Mouse (Mus musculus): ENCODE measurements around the gene Npm3. TPM values are rescaled to one million over a fixed set of nuclear protein-coding genes. Genes with fewer than 3 reads are reported as not detected.

Npm3 gene
- polyA plus RNA-seq, 1 experiment from 2014 or later = 71.3 TPM

DNA sequence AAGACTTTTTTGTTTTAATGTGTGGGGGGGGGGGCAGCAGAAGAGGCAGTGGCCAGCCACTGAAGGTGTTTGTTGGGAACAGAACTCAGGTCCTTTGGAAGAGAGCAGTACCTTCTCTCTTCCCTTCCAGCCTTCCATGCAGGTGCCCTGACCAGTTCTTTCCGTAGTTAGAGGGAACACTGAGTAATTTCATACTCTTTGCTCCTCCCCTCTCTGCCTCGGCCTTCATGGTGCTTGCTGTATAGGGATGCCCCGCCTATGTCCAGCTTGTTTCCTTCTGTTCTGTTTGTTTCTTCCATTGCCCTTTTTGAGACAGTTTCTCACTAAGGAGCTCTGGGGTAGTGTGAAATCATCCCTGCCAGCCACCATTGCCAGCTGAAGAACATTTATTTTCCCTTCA lies 36.1 kb upstream of the Npm3 start:
- CTCF ChIA-PET = no interaction called here
- H3K27me3 ChIP-seq = no peaks in the 10 kb centered on the region
- ATAC-seq (no peak), DNase-seq (ENCODE audit: low read depth, low spot score) (no peak)
- POLR2A ChIA-PET = interaction anchor here (0.6 kb wide), 1 partner anchor 258 kb away, joined by 3 read pairs; no protein-coding TSS in a partner anchor
- TF ChIP-seq CTCF (IDR thresholded peaks at IDR 0.05) = no peak
- in situ Hi-C loops (cut with MboI; ENCODE audit: low pct_unique_long_range_greater_than_20kb) = no loop called here

DNA sequence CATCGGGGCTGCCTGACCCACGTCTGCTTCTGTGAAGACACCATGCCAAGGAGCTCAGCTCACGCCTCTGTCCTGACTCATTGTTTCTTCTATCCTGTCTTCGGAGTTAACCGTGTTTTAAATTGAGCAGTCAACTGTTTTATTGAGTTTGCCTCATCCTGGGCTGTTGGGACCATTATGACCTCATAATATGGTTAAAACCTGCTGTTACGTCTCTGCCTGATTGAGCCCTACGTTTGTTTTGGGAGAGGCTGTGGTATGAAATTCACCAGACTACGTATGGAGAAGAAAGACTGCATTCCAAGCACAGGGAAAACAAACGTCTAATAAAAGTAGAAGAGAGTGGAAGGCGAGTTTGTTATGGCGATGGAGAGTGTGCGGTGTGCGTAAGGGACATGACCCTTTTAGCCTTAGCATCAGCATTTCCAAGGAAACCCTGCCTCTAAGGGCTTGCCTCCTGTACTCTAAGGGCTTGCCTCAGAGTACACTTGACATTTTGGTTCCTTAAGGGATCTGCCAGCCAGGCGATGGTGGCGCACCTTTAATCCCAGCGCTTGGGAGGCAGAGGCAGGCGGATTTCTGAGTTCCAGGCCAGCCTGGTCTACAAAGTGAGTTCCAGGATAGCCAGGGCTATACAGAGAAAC lies 34.7 kb upstream of the Npm3 start:
- in situ Hi-C loops (cut with MboI; ENCODE audit: low pct_unique_long_range_greater_than_20kb) = no loop called here
- ATAC-seq = no peak
- TF ChIP-seq CTCF (IDR thresholded peaks at IDR 0.05) = no peak

DNA sequence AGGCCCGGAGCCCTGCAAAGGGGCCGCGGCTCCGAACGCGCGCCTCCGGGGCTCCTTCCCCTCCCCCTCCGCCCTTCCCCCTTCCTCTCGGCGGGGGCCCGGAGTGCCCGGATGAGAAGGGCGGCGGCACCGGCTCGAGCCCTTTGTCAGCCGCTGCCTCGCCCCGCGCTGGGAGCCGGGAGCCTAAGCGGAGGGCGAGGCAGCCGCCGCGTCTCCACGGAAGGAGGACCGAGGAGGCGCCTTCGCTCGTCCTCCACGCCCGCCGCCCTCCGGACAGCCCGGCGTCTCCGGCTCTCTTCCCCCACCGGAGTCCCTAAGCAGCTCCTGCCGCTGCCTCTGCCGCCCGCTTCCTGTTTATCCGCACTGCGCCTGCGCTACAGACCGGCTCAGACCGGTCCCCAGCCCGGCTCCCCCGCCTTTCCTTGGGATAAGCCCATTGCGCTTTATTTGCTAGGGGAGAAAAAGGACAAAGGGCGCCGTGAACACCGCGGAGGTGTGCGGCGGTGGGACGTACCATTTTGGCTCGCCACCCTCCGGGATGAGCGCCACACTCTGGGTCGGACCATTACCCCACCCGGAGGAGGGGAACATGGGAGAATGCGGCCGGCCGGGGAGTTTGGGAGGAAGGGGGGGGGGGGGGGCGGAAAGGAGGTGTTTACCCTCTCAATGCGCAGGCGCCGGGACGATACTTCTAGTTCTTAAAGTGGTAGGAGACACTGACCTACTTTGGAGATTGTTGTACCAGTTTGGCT lies 34.0 kb upstream of the Npm3 start, which contains the start of gene Mgea5:
Gene Mgea5 (minus strand): TSS at position 657 of the 752 bp plus-strand sequence.
- in situ Hi-C loops (cut with MboI; ENCODE audit: low pct_unique_long_range_greater_than_20kb) = no loop called here
- H3K27me3 ChIP-seq = no peaks in the 10 kb centered on the region
- DNase-seq (ENCODE audit: low read depth, low spot score) = peak; percentile 90
- ChIA-PET POLR2A (interaction anchor here (1.1 kb wide), 3 partner anchors 9 to 1310 kb away, joined by 3 to 5 read pairs (median 3); no protein-coding TSS in a partner anchor), CTCF (no interaction called here)
- no peak for TF ChIP-seq CTCF (IDR thresholded peaks at IDR 0.05)
- ATAC-seq = peak; percentile 93

More for the DNA sequence above, 34.7 kb upstream of the Npm3 start:
- POLR2A ChIA-PET = interaction anchor here (0.7 to 1.1 kb wide), 4 partner anchors 100 to 1309 kb away, joined by 4 to 6 read pairs (median 5); no protein-coding TSS in a partner anchor
- DNase-seq (ENCODE audit: low read depth, low spot score) = no peak
- H3K27me3 ChIP-seq = no peaks in the 10 kb centered on the region
- CTCF ChIA-PET = no interaction called here

DNA sequence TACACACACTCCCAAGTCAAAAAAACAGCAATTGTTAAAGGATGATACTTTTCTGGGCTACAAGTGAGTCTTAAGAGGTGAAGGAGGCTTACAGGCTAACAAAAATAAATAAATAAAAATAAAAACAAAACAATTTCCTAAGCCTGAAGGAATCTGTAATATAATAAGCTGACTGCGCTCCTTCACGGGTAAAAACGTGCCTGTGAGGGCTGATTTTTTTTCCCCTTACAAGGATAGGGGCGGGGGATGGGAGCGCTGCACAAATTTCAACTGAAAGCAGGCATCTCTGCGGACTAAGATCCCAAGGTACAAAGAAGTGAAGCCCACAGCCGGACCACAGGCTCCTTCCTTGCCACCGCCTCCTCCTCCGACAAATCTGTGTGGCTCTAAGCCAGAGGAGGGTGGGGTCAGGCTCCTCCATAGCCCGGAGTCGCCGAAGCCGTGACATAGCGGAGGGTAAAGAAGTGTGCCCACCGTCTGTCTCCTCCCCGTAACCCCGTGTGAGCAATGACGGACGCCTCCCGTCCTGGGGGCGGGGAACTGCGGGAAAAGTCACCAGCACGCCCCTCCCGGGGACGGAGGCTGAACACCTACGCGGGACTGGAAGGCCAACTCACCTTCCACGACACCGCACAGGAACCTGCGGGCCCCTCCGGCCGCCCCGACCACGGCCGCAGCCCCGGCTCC lies 33.1 kb upstream of the Npm3 start:
- TF ChIP-seq CTCF (IDR thresholded peaks at IDR 0.05) = no peak
- peak; percentile 45 for ATAC-seq
- ChIA-PET POLR2A (interaction anchor here (1.1 kb wide), 2 partner anchors 8 to 22 kb away, joined by 3 read pairs; no protein-coding TSS in a partner anchor), CTCF (no interaction called here)
- no peaks in the 10 kb centered on the region for H3K27me3 ChIP-seq
- in situ Hi-C loops (cut with MboI; ENCODE audit: low pct_unique_long_range_greater_than_20kb) = no loop called here
- peak; percentile 10 for DNase-seq (ENCODE audit: low read depth, low spot score)

DNA sequence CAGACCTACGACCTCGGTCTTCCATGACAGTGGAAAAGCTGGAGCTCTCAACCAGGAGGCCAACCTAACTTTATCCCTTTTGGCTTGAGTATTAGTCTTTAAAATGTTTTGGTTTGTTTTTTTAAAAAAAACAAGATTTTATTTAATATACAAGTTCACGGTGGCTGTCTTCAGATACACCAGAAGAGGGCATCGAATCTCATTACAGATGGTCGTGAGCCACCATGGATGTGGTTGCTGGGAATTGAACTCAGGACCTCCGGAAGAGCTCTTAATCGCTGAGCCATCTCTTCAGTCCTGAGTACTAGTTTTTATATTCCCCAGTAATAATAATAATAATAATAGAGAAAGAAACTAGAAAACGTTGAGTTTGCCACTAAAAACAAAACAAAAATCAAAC lies 32.3 kb upstream of the Npm3 start:
- POLR2A ChIA-PET = interaction anchor here (1.4 kb wide), 1 partner anchor 28 kb away, joined by 3 read pairs; no protein-coding TSS in a partner anchor
- CTCF ChIA-PET = no interaction called here
- no peak for DNase-seq (ENCODE audit: low read depth, low spot score)
- H3K27me3 ChIP-seq = no peaks in the 10 kb centered on the region
- in situ Hi-C loops (cut with MboI; ENCODE audit: low pct_unique_long_range_greater_than_20kb) = no loop called here
- ATAC-seq = no peak
- no peak for TF ChIP-seq CTCF (IDR thresholded peaks at IDR 0.05)

DNA sequence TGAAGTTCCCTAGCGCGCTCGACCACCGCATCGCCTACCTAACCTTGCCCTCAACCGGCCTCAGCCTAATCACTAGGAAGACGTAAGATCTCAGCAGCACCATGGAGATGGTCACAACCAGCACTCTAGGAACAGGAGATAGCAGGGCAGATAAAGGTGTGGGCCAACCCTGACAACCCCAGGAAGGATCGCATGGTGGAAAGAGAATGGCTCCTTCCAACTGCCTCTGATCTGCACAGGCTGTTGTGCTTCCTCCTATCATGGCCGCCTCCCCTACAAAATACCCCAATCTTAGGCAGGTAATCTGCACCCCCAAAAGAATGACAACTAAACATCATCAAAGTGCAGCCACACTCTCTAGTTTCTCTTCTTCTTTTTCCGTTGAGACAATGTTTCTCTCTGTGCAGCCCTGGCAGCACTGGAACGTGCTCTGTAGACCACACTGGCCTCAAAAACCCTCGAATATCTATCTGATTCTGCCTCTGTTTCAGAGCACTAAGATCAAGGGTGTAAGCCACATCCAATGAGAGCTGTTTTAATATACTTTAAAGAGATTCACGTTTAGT lies 31.0 kb upstream of the Npm3 start:
- TF ChIP-seq CTCF (IDR thresholded peaks at IDR 0.05) = no peak
- in situ Hi-C loops (cut with MboI; ENCODE audit: low pct_unique_long_range_greater_than_20kb) = no loop called here
- CTCF ChIA-PET = no interaction called here

DNA sequence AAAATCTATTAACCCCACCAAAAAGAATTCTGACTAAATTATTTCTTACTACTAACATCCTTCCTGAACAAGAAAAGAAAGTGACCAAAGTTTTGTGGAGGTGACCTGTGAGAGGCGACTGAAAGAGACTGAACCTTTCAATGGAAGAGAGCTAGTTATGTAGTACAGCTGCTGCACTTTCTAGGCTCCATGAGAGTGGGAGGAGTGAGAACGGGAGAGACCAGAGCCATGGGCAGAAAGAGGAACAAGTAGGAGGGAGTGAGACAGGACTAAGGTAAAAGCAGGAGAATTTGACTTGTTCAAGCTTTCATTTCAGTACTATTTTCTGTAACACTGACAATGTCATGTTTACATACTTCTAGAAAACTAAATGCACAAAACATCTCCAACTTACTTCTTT lies 26.1 kb upstream of the Npm3 start:
- in situ Hi-C loops (cut with MboI; ENCODE audit: low pct_unique_long_range_greater_than_20kb) = no loop called here
- ATAC-seq (no peak), DNase-seq (ENCODE audit: low read depth, low spot score) (no peak)
- POLR2A ChIA-PET = interaction anchor here (1.0 kb wide), 1 partner anchor 7 kb away, joined by 3 read pairs; no protein-coding TSS in a partner anchor
- no peak for TF ChIP-seq CTCF (IDR thresholded peaks at IDR 0.05)
- H3K27me3 ChIP-seq = no peaks in the 10 kb centered on the region
- CTCF ChIA-PET = no interaction called here

More for the DNA sequence above, 31.0 kb upstream of the Npm3 start:
- DNase-seq (ENCODE audit: low read depth, low spot score) = no peak
- POLR2A ChIA-PET = interaction anchor here (0.6 to 1.4 kb wide), 3 partner anchors 15 to 27 kb away, joined by 3 read pairs; no protein-coding TSS in a partner anchor
- H3K27me3 ChIP-seq = no peaks in the 10 kb centered on the region
- ATAC-seq = no peak

DNA sequence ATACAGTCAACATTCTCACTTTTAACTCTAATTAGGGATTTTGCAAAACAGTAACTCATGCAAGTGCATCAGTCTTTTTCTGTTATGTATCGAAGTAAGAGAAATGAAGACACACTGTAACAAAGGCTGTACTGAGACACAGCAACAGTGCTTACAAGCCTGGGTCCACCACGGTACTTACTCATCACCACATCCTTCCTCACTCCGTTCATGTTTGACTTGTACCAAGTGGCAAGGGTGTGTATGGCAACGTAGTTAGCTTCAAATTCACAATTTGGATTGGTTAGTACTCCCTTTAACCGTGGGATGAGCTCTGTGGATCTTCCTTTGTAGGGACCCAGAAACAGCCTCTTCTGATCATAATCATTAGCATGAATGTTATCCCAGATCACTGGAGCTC lies 22.1 kb upstream of the Npm3 start:
- in situ Hi-C loops (cut with MboI; ENCODE audit: low pct_unique_long_range_greater_than_20kb) = no loop called here
- ATAC-seq = no peak
- ChIA-PET POLR2A (no interaction called here), CTCF (interaction anchor here (1.4 kb wide), 1 partner anchor 11 kb away, joined by 5 read pairs; no protein-coding TSS in a partner anchor)
- no peak for TF ChIP-seq CTCF (IDR thresholded peaks at IDR 0.05)
- no peaks in the 10 kb centered on the region for H3K27me3 ChIP-seq
- no peak for DNase-seq (ENCODE audit: low read depth, low spot score)

DNA sequence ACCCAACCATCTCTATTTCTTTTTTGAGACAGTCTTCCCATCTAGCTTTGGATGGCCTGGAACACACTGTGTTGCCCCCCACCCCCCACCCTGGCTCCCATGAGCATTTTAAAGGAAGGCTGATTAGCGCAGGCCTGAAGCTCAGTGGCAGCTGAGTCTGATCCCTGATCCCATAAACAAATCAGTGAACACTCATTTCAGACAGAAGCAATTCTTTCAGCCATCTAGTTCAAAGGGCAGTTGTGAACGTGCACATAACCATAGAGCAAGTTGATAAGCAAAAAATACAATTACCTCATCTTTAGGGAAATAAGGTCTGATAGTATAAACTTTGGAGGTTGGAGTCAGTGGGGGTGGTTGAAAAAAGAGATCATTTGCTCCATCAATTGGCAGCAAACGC lies 11.4 kb upstream of the Npm3 start:
- CTCF ChIA-PET = interaction anchor here (1.3 kb wide), 1 partner anchor 11 kb away, joined by 5 read pairs; no protein-coding TSS in a partner anchor
- DNase-seq (ENCODE audit: low read depth, low spot score) (no peak), ATAC-seq (no peak)
- in situ Hi-C loops (cut with MboI; ENCODE audit: low pct_unique_long_range_greater_than_20kb) = no loop called here
- POLR2A ChIA-PET = no interaction called here
- no peaks in the 10 kb centered on the region for H3K27me3 ChIP-seq
- no peak for TF ChIP-seq CTCF (IDR thresholded peaks at IDR 0.05)

DNA sequence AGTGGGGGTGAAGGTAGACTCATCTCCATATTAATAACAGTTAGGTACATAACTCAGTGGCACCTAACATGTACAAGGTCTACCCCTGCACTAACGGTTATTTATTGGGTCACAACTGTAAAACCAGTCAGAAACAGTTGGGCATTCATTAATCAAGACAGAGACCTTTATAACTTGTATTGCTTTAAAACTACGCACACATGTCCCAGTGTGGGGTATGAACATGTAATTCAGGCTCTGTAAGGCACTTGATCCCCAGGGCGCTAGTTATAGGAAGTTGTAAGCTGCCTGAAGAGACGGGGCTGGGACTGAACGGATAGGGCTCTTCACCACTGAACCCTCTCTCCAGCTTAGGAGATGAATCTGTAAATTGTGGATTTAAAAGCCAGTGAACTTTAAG lies 9.3 kb upstream of the Npm3 start:
- no peaks in the 10 kb centered on the region for H3K27me3 ChIP-seq
- POLR2A ChIA-PET = no interaction called here
- CTCF ChIA-PET = interaction anchor here (0.8 to 0.9 kb wide), 2 partner anchors 8 to 121 kb away, joined by 3 read pairs; no protein-coding TSS in a partner anchor
- no peak for TF ChIP-seq CTCF (IDR thresholded peaks at IDR 0.05)
- ATAC-seq (no peak), DNase-seq (ENCODE audit: low read depth, low spot score) (no peak)
- in situ Hi-C loops (cut with MboI; ENCODE audit: low pct_unique_long_range_greater_than_20kb) = no loop called here

All from Patski (cell line).